Mouse (Mus musculus) monocyte, adult 5-6 weeks (primary cell): Measurements from ENCODE around the gene Ugt1a9. TPM values are rescaled to one million over a fixed set of nuclear protein-coding genes. Genes with fewer than 3 reads are reported as not detected.
A peak's percentile ranks its signal among the peaks of the same experiment; 100 is the strongest.
"Not testable (repeated sequence)": the region's sequence is repeated elsewhere in the genome, so short reads cannot be mapped to it uniquely, and the experiment has no call there.

Experiments
- ATAC-seq: fragments of 153-309, 156-312 bp; replicated peaks from 2 replicates; pipeline ENCODE4 v1.8.0; 2017; ENCODE audit warnings: mild to moderate bottlenecking; ENCODE audit not compliant: low TSS enrichment, insufficient number of reproducible peaks, severe bottlenecking, poor library complexity, low FRiP score
- total RNA-seq: library from RNA; stranded (forward); fragments of 200-1000, 200-491, 200-594 nt; gene quantifications from 3 replicates; pipeline ENCODE4 v1.2.3, GENCODE M21; 2017

Ugt1a9 gene
- total RNA-seq, 1 experiment from 2014 or later, result not detected

DNA sequence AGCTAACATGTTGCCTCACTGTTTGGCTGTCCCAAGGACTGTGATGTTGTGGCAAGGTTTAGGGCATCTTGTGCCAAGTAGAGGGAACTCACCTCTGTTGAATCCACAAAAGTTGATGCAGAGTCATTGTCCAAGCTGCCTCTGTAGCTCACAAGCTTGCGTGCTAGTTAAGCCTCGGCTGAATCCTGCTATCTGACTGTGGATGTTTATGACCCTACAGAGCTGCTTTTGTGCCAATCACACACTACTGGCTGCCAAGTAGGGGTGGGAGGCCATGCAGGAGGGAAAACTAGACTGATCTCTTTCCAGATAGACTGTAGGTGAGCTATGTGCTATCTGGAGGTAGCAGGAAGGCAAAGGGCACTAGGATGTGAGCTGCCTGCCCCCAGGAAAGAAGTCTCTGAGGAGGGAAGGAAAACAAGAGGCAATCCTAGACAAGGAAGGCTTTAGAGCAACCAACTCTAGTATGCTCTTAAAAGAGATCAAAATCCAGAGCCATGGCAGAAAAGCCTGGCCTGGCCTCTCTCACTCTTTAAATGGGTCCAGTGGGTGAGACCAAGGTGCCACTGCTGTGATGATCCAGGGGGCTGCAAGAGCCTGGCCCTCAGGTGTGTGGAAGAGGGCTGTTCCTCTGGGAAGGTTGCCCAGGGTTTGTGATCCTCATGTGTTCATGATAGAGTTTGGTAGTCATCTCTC, 143.3 kb downstream of the Ugt1a9 start:
- ATAC-seq, result 0 out of 2 replicates have a peak, but pooled peaks have one; percentile 3

GRCm38 (mm10) chr1:88214462-88214952, 143.9 kb downstream of the Ugt1a9 start:
- ATAC-seq, result 0 out of 2 replicates have a peak, but pooled peaks have one; percentile 1

GRCm38 (mm10) chr1:88215466-88216380, 145.1 kb downstream of the Ugt1a9 start:
- ATAC-seq, result no peak

DNA sequence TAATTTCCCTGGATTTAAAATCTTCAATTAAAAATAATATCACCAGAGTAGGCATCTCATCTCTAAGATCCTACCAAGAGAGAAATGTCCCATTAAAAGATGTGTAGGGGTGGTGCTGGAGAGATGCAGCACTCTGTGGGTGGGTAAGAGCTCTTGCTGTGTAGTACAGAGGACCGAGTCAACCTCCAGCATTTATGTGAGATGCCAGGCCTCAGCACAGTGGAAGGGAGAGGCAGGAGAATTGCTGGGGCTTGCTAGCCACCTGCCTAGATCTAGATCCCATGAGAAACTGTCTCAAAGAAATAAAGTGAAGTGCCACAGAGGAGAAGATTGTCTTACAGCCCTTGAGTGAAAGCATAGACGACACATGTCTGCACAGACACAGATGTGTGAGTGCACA, 146.0 kb downstream of the Ugt1a9 start:
- ATAC-seq, result no peak

- ATAC-seq, result no peak
These were observed 146.5 kb downstream of the Ugt1a9 start for GRCm38 (mm10) chr1:88217144-88217543.

DNA sequence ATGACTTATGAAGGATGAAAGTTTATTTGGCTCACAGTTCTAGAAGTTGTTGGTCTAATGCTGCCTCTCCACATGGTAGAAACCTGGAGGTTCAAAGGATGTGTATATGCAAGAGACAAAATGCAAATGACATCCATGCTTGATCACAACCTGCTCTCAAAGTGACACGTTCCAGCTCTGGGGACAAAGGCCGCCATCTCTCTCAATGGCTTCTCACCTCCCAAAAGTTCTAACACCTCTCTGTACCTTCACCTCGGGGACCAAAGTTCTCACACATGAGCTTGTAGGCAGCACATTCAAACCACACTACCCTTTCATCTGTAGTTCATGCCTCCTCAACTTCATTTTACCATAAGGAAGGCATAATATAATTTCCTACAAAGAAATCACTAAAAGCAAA, 147.0 kb downstream of the Ugt1a9 start:
- ATAC-seq, result no peak

GRCm38 (mm10) chr1:88218051-88218450, 147.5 kb downstream of the Ugt1a9 start:
- no peak for ATAC-seq

DNA sequence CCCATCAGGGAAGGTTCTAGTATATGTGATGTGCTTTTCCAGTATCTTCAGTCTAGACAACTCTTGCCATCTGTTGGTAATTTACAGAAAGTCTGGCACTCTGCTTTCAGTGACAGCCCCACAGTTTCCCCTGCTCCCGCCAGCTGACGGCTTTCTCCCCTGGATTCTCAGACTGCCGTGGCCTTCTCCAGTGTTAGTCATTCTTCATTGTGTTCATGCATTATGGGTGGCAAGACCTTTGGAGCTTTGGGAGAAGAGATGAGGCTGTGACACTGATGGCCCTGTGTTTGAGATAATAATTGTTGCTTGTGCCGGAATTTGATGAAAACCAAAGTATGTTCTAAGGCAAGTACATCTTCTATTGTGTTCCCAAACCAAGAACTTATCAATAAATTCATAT, 148.0 kb downstream of the Ugt1a9 start:
- ATAC-seq, result no peak

DNA sequence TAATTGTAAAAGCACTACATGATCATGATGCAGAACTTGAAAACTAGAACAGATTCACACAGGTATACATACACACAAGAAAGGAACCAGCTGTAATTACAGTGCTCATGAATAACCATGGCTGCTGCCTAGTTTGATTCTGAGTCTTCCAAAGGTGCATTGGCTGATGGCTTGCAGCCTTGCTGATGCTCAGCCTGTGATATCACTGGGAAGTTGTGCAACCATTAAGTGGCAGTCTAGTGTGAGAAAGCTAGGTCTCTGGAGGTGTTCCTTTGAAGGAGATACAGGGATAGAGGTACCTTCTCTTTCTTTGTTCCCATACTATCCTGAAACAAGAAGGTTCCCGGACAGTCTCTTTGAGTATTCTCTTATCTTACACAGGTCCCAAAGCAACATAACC, 148.5 kb downstream of the Ugt1a9 start:
- ATAC-seq, result no peak

- ATAC-seq, result no peak
These were observed 149.7 kb downstream of the Ugt1a9 start for GRCm38 (mm10) chr1:88220336-88220735.

GRCm38 (mm10) chr1:88222216-88222615, 151.6 kb downstream of the Ugt1a9 start:
- no peak for ATAC-seq

- not testable (repeated sequence) for ATAC-seq
These were observed 152.5 kb downstream of the Ugt1a9 start for GRCm38 (mm10) chr1:88223011-88223515.

- no peak for ATAC-seq
These were observed 153.0 kb downstream of the Ugt1a9 start for GRCm38 (mm10) chr1:88223591-88223990.

GRCm38 (mm10) chr1:88224029-88224776, 153.6 kb downstream of the Ugt1a9 start:
- ATAC-seq, result no peak

DNA sequence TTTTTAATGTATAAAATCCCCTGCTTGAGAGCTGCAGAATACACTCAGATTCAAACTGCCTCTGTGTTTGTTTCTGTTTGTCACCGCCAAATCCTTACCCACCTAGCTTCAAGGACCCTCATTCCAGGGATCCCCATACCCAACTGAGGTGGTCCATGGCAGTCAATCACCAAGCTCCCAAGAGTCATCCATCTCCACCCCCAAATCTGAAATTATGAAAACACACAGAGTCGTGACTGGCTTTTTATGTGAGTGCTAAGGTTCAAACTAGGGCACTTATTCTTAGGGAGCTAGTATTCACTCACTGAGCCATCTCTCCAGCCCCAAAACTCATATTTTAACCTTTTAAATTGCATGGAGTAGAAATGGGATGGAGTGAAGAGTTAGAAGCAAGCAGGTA, 154.7 kb downstream of the Ugt1a9 start:
- not testable (repeated sequence) for ATAC-seq

DNA sequence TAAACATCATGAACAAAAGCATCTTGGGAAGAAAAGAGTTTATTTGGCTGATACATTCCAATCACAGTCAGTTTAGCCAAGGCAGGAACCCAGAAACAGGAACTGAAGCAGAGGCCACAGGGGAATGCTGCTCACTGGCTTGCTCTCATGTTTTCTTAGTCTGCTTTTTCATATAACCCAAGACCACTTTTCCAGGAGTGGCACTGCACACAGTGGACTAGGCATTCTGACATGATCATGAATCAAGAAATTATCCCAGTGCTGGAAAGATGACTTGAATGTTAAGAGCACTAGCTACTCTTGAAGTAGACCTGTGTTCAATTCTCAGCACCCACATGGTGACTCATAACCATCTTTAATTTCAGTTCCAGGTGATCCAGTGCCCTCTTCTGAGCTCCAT, 155.1 kb downstream of the Ugt1a9 start:
- ATAC-seq, result no peak

DNA sequence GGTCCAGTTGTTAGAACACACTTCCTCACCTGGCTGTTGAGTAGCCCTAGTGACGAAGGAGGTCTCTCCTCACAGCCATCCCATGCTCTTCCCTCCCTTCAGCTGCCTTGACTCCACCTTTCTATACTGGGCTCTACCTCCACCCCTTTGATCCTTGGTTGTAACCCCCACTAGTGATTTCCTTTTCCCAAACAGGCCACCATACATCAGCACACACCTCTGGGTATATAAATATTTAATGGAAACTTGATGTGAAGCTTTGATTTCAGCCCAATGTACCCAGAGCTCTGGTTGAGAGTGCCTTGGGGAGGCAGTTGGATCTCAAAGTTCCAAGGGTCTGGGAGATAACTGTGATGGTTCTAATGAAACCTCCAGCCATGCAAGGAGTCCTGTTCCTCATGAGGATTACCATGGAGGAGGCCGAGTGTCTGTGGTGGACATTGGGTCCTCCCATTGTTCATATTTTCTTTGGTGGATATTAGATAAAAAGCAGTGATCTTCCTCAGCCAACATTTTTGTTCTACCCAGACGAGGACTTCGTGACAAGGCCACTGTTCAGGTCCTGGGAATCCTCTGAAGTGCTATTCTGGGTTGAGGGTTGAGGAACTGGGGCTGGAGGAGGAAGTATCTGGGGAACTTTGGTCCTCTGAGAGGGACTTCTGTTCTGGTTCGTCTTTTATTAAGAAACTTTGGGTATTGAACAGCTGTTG, 156.2 kb downstream of the Ugt1a9 start, which contains the start of gene Mroh2a:
Mroh2a (plus strand) TSS at position 317 of the 710 bp plus-strand sequence.
- ATAC-seq, result 0 out of 2 replicates have a peak, but pooled peaks have one; percentile 16

DNA sequence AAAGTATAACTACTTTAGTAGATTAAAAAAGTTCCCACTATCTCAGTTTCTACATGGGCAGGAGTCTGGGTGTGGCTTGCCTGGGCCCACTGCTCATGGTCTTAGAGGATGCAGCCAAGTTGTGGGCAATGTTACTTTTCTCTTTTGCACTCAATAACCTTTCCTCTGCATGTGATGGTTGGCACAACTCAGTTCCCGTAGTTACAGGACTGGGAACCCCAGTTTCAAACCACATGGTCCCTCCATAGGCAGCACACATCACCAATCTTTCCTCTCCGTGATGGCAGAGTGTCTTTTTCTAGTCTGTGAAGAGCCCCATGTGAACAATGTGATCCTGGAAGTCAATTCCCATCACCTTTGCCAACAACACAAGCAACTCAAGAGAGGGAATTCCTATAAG, 156.9 kb downstream of the Ugt1a9 start:
- ATAC-seq, result 0 out of 2 replicates have a peak, but pooled peaks have one; percentile 3
